Mouse (Mus musculus): ENCODE measurements around the gene Edn3. TPM values are rescaled to one million over a fixed set of nuclear protein-coding genes. Genes with fewer than 3 reads are reported as not detected.

Gene Edn3
- polyA plus RNA-seq (2012; rRNA removed; ENCODE audit: low replicate concordance), result 0.07 and 0.09 TPM in 2 replicates

GRCm38 (mm10) chr2:174760479-174761121 is at the start of gene Edn3:
Gene Edn3 (plus strand): TSS chr2:174760619.

Other genes with a start within 250 kb of the Edn3 start
- gene Zfp831, start 117.1 kb upstream of the Edn3 start, polyA plus RNA-seq (2012; rRNA removed; ENCODE audit: low replicate concordance), result 2.1 and 4.0 TPM in 2 replicates
- not detected in 2 replicates for gene Gm14444, start 249.6 kb downstream of the Edn3 start, polyA plus RNA-seq (2012; rRNA removed; ENCODE audit: low replicate concordance)

Data from mammary gland, adult 2 months (tissue).